Mouse (Mus musculus) urinary bladder, postnatal 4 days (tissue): ENCODE results near the gene Rnf111.
"Not testable (repeated sequence)": the region's sequence is repeated elsewhere in the genome, so short reads cannot be mapped to it uniquely, and the experiment has no call there.

Experiments used
- DNase-seq, 2 experiments: peaks; one replicate each; pipeline ENCODE4 v3.0.0; 2021 to 2022; ENCODE audit warnings: low spot score in 2 of 2

Gene Rnf111

DNA sequence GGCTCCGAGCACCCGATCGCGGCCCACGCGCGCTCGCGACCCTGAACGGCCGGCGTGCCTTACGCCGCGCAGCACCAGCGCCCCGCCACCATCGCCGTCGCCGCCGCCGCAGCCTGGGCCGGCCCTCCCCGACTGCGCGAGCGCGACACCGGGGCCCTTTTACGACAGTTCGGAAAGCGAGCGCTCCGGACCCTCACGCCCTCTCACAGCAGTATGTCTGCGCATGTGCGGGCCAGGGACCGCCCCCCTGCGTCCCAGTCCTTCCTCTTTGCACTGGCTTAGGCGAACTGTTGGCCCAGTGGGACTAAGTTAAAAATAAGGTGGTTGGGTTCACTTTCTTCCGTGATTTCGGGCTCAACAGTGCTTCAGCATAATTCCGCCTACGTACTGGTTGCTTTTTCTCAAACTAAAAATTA, at the start of gene Rnf111:
Gene Rnf111 (minus strand): TSS at position 100 of the 416 bp plus-strand sequence.
- DNase-seq: peak; percentile 96

DNA sequence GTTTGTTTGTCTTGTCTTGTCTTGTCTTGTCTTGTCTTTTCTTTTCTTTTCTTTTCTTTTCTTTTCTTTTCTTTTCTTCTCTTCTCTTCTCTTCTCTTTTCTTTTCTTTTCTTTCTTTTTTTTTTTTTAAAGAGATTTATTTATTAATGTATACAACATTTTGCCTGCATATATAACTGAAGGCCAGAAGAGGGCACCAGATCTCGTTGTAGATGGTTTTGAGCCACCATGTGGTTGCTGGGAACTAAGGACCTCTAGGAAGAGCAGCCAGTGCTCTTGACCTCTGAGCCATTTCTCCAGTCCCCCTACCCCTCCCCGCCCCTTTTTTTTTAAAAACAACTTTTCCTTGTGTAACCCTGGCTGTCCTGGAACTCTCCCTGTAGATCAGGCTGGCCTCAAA, 48.7 kb upstream of the Rnf111 start:
- DNase-seq: not testable (repeated sequence)

DNA sequence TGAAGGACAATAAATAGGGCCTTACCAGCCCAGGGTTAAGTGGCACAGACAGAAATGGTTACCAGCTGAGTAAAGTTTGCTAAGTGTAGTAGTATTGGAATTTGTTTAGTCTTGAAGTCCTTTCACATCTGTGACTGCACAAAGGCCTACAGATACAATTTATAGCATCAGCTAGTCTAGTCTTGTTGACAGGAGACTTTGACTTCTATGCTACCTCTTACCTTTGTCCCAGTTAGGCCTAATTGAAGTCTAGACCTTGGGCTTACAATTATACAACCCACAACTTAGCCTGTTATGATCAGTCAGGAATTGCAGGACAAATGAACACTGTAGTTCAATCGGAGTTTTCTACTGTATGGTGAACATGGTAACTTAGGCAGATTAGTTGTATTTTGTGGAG, 48.0 kb upstream of the Rnf111 start:
- DNase-seq: no peak

DNA sequence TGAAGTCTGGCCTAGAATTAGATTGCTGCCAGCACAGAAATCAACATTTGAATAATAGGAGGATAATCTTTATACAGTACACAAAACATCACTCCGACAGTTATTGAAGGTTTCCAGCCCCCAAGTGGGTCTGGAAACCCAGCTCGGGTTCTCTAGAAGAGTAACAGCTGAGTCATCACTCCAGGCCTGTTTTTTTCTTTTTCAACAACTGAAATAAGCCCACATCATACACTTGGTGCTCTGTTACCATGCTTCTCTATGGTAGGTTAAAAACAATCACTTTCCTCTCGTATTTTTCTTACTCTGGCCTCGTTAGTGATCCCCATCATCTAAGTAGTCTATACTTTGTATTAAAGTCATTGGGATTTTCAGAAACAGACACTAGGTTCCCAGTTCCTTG, 44.8 kb upstream of the Rnf111 start:
- DNase-seq: no peak

DNA sequence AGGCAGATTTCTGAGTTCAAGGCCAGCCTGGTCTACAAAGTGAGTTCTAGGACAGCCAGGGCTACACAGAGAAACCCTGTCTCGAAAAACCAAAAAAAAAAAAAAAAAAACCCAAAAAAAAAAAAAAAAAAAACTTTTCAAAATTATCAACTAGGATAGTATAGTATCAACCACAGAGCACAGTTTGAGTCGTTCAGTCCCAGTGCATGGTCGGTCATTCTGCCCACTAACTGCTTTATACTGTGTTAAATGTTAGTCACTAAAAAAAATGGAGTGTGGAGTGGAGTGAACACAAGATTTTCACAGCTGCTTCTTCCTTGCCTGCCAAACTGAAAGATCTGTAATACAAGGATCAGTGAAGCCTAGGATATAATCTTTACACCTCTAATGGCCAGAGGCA, 43.1 kb upstream of the Rnf111 start:
- not testable (repeated sequence) for DNase-seq

DNA sequence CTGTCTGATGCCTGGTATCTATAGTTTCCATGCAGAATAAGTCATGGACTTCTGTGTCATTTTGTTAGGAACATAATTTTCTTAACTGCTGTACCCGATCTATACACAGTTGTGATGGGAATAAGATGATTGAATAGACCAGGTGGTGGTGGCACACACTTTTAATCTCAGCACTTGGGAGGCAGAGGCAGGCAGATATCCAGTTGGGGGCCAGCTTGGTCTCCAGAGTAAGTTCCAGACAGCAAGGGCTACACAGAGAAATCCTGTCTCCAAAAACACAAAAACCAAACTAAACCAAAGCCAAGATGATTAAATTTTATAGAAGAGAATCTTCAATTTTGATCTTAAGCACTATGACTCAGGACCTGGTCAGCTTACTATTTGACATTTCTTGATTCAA, 41.3 kb upstream of the Rnf111 start:
- DNase-seq: no peak

DNA sequence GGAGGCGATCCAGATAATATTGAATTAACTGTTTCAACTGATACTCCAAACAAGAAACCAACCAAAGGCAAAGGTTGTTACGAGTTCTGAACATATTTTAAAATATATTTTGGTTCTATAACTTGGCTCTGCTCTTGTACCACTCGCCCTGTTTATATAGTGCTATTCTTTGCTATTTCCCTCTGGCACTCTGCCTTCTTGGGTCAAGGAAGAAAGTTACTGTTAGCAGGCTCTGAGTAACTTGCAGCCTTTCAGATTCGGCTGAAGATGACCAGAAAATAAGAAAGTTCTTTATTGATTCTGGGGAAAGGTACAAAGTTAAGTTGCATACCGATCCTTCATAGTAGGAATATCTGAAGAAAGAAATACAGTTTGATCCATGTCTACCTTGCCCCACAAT, 40.5 kb upstream of the Rnf111 start:
- DNase-seq: no peak

DNA sequence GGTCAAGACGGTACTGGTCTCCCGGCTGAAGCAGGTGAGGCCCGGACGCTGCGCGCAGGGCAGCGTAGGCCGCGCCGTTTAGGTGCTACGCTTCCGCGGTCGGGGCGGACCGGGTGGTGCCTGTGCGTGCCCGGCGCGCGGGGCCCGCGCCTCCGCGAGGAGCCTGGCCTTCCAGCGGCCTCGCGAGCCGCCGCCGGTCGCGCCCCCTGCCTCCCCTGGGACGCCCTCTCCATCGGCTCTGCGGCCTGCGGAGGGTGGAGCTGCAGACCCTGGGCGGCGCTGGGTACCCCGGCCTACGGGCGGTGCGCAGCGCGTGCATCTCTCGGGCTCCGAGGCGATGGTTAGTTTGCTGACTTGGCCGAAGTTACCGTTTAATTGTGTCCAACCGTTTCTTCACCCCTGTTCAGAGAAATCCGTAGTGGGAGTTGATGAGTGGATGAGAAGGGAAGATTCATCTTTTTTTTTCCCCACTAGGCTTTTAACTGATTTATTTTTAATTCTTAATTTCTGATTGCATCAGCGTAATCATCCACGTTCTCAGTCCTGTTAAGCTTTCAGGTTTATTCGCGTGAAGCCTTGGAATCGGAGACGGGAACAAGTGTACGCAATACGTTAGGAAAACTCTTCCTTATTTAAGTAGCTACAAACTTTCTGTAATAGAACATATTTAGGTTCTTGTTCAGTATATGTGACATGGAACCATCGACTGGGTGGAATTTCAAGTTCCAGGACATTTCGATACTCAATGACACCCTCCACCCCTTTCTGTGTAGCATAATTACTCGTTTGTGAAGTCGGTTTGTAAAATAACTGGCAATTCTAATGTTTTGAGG, 39.7 kb upstream of the Rnf111 start:
- peak in 1 of 2 experiments; percentile 65 for DNase-seq

DNA sequence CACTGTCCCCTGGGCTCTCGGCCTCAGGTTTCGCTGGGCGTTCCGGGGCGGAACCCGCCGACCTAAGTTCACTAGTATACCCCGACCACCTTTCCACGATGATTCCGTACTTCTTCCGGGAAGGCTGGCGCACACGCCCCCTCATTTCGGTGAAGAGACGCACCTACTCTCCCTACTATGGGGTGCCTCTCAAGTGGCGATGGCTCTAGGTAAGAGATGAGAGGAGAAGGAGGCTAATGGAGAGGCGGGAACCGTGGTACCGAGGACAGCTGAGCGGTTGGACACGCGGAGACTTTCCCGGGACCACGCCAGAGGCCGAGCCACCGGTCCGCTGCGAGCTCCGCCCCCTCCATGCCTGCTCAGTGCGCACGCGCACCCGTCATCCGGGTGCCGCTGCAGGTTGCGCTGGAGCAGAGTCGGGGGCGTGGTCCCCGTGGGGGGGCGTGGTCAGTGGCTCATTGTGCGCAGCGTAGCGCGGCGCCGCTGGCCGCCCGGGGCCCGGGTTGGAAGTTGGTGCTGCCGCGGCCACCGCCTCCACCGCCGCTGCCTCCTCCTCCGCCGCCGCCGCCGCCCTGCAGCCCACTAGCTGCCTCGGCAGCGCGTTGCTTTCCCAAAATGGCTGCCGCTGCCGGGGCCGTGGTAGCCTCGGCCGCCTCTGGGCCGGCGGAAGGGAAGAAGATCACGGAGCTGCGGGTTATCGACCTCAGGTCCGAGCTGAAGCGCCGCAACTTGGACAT, 38.9 kb upstream of the Rnf111 start, which contains the start of gene Sltm:
Gene Sltm (plus strand): TSS at position 450 of the 737 bp plus-strand sequence.
- peak; percentile 98 to 99 for DNase-seq

DNA sequence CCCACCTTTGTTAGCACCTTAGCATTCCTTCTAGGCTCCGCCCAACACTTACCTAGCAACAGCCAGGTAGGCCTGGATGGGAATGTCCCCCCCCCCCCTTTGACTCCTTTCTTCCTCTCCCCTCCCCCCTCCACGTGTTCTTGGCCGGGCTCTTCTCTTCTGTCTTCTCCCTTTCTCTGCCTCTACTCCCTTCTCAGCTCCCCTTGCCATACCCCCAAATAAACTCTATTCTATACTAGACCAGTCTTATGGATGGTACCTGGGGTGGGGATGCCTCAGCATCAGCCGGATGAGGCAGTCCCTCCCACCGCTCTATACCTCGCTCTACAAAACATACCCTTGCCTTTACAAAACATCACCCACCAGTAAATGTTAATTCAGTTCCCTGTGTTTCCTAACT, 38.1 kb upstream of the Rnf111 start:
- no peak for DNase-seq

DNA sequence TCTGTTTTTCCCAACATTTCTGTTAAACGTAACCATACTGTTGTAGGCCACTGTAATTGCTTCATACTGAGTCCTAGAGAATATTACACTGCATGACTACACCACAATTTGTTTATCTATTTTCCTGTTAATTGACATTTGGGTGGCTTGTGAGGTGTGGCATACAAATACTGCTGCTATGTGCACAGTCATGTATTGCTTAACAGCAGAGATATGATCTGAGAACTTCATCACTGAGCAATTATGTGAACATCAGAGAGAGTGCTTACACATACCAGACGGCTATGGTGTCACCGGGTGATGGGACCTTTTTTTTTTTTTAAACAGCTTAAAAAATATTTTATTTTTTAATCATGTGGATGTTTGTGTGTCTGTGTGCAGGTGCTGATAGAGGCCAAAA, 29.8 kb upstream of the Rnf111 start:
- DNase-seq: no peak

DNA sequence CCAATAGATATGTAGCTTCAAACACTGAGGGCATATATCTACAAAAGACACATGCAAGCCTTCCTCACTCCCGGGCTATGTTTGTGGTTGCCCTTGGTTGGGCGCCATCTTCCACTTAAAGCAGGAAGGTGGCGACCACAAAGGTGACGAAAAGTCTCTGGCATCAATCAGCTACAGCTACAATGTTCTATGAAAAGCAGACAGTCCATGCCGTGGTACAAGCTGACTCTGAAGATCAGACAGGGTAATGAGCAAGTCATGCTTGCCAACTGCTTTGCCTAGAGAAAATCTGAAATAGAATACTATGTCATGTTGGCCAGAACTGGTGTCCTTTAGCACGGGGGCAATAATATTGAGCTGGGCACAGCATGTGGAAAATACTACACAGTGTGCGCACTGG, 20.8 kb upstream of the Rnf111 start:
- no peak for DNase-seq

DNA sequence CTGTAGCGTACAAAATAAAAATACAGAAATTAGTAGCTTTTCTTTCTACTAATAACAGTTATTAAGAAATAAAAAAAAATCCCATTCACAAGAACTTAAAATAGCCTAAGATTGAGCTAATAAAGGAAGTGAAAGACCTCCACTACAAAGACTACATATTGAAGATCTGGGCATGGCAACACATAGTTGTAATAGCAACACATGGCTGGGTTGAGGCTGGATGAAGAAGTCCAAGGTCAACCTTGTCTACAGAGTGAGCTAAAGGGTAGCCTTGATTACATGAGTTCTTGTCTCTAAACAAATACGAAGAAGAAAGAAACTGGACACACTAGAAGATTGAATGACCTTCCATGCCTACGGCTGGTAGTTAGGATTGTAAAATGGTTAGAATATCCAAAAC, 20.3 kb upstream of the Rnf111 start:
- DNase-seq: no peak

DNA sequence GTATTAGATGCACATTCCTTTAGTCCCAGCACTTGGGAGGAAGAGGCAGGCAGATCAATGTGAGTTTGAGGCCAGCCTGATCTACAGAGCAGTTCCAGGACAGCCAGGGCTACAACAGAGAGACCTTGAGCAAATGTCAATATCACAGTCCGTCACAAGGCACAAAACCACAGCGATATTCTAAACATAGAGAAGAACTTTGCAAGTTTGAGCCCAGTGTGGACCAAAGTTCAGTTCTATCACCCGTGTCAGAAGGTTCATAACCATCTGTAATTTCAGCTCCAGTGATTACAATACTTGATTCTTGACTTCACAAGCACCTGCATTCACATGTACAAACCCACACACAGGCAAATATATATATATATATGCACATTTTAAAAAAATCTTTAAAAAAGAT, 17.1 kb upstream of the Rnf111 start:
- no peak for DNase-seq

DNA sequence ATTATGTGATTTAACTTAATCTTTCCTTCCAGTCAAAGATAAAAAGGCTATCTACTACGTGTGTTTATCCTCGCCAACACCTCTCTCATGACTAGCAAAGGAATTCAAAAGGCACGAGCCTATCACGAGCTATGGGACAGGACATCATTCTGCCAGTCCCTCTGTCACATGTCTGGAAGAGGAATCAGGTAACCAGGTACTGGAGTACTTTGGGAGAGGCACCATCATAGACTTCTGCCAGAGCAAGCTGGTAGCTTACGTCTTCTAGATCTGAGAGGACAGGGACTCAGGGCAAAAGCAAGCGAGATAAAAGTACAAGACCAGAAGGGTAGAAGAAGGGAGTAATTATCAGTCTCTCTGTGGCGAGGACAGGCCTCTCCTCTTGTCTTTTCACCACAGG, 8.2 kb upstream of the Rnf111 start:
- DNase-seq: no peak

DNA sequence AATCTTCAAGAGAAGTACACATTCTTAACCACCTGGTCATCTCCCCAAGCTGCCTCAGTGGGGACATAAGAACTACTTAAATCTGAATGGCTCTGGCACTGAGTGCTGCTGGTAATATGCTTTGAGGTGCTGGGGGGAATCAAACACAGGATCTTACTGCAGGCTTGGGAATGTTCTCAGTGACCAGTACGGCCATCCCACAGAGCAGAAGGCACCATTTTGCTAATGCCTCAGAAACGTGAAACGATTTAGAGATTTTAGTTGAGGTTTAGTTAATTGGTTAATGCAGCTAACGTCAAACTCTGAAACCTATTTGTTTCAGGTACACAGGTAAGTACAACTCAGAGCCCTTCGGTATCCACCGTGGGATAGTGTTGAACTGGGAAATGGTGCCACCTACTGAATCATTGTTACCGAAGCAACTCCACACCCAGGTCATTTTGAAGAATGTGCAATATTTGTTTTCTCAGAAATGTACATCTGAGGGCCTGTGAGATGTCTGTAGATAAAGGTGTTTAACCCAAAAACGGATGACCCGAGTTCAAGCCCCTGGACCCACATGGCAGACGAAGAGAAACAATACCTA, 7.6 kb upstream of the Rnf111 start:
- DNase-seq: no peak

DNA sequence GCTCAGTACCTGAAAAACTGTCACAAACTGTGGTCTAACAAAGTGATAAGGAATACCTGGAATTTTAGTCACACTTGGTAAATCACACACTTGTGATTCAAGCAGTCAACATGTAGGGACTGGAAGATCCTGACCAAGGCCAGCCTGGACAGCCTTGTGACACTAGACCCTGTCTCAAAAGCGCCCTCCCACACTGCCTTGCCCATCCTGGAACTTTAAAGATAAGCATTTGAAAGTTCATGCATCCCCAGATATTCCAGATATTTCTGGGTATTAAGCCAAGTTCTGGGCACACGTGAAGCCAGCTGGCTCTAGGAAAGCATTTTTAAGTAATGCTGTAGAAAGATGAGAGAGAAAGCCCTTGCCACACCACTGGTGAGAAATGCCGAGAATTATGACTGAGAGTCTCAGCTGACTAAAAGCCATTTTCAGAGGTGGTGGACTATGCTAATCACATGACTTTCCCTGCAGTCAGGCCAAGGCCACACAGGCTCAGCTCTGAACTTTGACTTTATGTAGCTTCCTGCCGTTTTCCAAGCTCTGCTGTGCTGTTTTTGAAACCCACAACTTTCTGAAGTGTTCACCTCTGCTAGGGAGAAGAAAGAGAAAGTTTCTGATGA, 6.5 kb upstream of the Rnf111 start:
- DNase-seq: no peak

DNA sequence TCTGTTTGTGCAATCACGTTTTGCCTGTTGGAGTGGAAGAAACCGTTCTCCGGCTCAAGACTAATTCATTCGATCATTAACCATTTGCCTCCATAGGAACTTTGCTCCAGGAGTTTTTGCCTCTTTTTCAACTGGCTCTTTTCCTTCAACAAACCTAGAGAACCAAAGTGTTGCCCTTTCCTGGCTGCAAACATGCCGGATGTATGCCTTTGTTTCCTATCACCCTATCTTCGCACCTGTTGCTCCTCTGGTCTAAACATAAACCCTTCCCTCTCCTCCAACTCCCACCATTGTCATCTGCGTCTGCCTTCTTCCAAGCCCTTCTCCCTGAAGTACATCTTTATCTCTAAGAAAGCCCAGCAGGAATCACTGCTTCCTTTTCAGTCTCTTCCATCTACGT, 3.3 kb upstream of the Rnf111 start:
- DNase-seq: no peak

DNA sequence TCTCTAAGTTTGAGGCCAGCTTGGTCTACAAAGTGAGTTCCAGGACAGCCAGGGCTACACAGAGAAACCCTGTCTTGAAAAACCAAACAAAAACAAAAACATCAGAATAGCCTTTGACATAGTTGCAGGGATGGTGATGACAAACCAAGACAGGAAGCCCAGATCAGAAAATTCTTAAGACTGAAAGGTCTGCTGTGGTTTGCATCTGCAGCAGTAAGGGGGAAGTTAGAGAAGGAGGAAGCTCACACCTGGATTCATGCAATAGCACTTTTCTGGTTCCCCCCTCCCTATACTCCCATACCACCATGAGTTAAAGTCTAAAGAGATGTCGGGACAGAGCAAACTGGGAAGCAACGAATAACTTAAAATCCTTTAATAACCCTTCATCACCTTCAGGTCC, 2.7 kb upstream of the Rnf111 start:
- no peak for DNase-seq

DNA sequence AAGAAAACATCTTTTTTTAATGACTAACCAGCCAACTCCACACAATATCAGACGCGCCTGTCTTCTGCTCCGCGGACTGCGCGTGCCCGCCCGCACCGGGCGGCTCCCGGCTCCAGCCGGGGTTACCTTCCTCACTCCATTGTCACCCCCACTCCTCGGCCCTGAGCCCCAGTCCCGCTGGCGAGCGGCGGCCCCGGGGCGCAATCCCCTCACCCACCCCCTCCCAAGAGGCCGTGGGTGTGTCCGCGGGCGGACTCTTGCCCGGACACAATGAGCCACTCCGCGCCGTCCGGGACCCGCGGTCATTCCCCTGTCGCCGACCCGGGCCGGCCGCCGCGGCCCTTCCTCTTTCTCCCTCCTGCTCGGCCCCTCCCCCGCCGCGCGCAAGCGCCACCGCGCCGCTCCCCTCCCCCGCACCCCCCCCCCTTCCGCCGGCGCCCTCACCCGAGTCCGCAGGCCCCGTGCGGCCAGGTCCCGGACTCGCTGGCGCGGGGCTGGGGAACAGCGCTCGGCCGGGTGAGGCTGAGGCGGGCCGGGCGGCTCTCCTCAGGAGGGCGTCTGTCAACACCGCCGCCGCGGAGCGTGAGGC, 416 bp downstream of the Rnf111 start:
- DNase-seq: peak; percentile 56 to 61

DNA sequence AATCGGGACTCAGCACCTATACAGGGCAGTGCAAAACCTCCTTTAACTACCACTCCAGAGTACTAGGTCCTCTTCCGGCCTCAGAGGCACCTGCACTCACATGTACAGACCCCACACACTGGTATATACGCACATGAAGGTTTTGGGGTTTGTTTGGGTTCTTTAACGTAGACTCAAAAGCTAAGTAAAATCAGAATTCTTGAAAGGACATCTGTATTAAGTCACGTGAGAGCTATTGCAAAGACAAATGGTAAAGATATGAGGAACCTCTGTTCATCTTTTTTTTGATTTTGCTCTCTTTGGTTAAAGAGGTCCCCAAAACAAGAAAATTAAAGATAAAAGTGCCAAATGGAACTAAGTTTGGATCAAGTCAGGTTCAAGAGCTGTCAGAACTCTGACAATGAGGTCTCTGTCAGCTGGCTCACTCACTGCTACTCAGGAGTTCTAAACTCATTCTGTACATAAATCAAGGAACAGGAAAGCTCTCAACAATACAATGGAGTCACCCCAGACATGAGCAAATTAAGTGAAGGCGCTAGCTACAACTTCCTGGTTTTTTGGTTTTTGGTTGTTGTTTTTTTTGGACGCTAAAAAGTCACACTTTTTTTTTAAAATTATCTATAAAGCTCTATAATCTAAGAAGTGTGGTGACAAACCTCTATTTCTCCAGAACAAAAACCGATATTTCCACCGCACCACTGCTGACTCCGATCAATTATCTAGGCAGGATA, 1.1 kb downstream of the Rnf111 start:
- no peak for DNase-seq
